20 mouse cellular contexts compared by ENCODE assay signal in the genomic region with DNA sequence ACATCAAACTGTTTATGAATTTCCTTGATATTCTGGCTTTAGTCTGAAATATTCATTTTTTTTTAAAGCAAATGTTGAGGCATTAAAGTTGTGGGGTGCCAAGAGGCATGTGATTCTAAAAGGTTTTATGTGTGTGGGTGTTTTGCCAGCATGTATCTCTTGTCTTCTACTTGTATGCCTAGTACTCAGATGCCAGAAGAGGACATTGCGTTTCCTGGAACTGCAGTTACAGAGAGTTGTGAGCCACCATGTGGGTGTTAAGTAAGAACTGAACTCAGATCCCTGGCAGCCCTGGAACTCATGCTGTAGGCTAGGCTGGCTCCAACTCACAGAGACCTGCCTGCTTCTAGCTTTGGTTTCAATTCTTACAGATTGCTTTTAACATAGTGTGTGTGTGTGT. TPM values are rescaled to one million over a fixed set of nuclear protein-coding genes. Genes with fewer than 3 reads are reported as not detected.
DNase-seq lines count a peak whose midpoint lies in the region; ATAC-seq lines count a peak whose summit lies in the region.
"Had no signal": no experiment of that assay in that cellular context is flagged by ENCODE, and none has a peak within 500 bp of the region (broad histone marks: within the 10 kb centered on the region; RNA-seq: fewer than 3 reads in every experiment).

No protein-coding gene starts in this region.

- ATAC-seq in erythroid progenitor cell, adult 5-6 weeks (replicated peaks; ENCODE audit: low FRiP score, poor library complexity, severe bottlenecking) = no peak
- ATAC-seq: forebrain, embryonic 15.5 days; hindbrain, embryonic 16.5 days; intestine, embryonic 15.5 days; liver, embryonic 12.5 days; midbrain, embryonic 16.5 days had no signal

- peak; percentile 36 to 85 for DNase-seq in layer of hippocampus, adult 18-20 months (ENCODE audit: low spot score in 2 of 2)
- no peak for DNase-seq in layer of hippocampus, postnatal 10 days (ENCODE audit: low spot score in 2 of 2)
- DNase-seq in right cerebral cortex, postnatal 36 days (ENCODE audit: low spot score in 2 of 2) = peak; percentile 35 to 63
- no peak for DNase-seq in right cerebral cortex, postnatal 10 days (ENCODE audit: low spot score in 2 of 2)
- DNase-seq in layer of hippocampus, adult 9-11 months = peak; percentile 80
- DNase-seq in cerebellum, adult 11 months = no peak
- DNase-seq: adrenal gland, adult 2 months; cerebellum, adult 8-10 months; kidney, adult 8-10 months; kidney, postnatal 10 days; lung, adult 18-20 months; lung, postnatal 10 days; right cerebral cortex, postnatal 14 days; thymus, postnatal 4 days had no signal

RNA-seq across cellular contexts. Expression of a gene that starts 42.2 kb away (rescaled TPM):
- 10 to 100 TPM; 35.5 to 38.7 TPM for total RNA-seq in layer of hippocampus, adult 18-20 months (2021)
- total RNA-seq in layer of hippocampus, postnatal 10 days (2021) = 10 to 100 TPM; 29.1 to 30.2 TPM
- total RNA-seq in erythroid progenitor cell, adult 5-6 weeks (2015; ENCODE audit: low replicate concordance) = 8.4 and 37.8 TPM in 2 replicates
- total RNA-seq in erythroid progenitor cell, adult 5-6 weeks (2017; ENCODE audit: low replicate concordance) = 57.0 and 75.1 TPM in 2 replicates

Comparison
In these comparisons a context has a peak if more than half of its experiments do, and no peak if none do; other contexts are left out.
1. DNase-seq: peak in layer of hippocampus, adult 18-20 months (2 of 2), right cerebral cortex, postnatal 36 days (2 of 2) and layer of hippocampus, adult 9-11 months (single experiment); none in layer of hippocampus, postnatal 10 days (0 of 2), right cerebral cortex, postnatal 10 days (0 of 2) and cerebellum, adult 11 months (single experiment).